ENCODE assay signal across 9 mouse cellular contexts in genomic region chr11:69513840-69514239, GRCm38 (mm10). TPM values are rescaled to one million over a fixed set of nuclear protein-coding genes. Genes with fewer than 3 reads are reported as not detected.
DNase-seq lines count a peak whose midpoint lies in the region; ATAC-seq and TF ChIP-seq lines count a peak whose summit lies in the region.
"Had no signal": no experiment of that assay in that cellular context is flagged by ENCODE, and none has a peak within 500 bp of the region (broad histone marks: within the 10 kb centered on the region; RNA-seq: fewer than 3 reads in every experiment).

No protein-coding gene starts in this region.

- 7% methylated on average over 6 of the region's 6 CpGs for WGBS in kidney, embryonic 15.5 days
- WGBS in small intestine, adult 2 months = 9% methylated on average over 6 of the region's 6 CpGs

- TF ChIP-seq CTCF in small intestine, adult 2 months (IDR thresholded peaks at IDR 0.05; ENCODE audit: extremely low read depth, insufficient read length, insufficient replicate concordance, low read depth, low read length) = 0 out of 2 replicates have a peak, but pooled peaks have one; percentile 19

- H3K4me1 ChIP-seq in kidney, embryonic 15.5 days = no peaks in the 10 kb centered on the region; the same call in 1 of the 2 replicates
- no peaks in the 10 kb centered on the region for H3K4me1 ChIP-seq in small intestine, adult 2 months (ENCODE audit: control insufficient read depth, insufficient read depth, insufficient read length, low read length)

- DNase-seq in kidney, adult 8-10 months = peak; percentile 20 to 41
- peak; percentile 87 for DNase-seq in NIH3T3 (ENCODE audit: low read depth)
- DNase-seq in cerebellum, postnatal 25 days = peak; percentile 57 to 79
- peak; percentile 68 for DNase-seq in gastrocnemius, postnatal 14 days
- DNase-seq in layer of hippocampus, postnatal 10 days (ENCODE audit: low spot score in 2 of 2) = peak; percentile 69 to 74
- peak; percentile 73 for DNase-seq in mesoderm, embryonic 11.5 days (ENCODE audit: low read depth, low spot score)

- no peak for ATAC-seq in kidney, embryonic 15.5 days (replicated peaks; ENCODE audit: low FRiP score)

- H3K4me2 ChIP-seq in kidney, embryonic 15.5 days = no peak overlapping the region
- H3K4me2 ChIP-seq: embryonic facial prominence, embryonic 13.5 days had no signal

- no peak overlapping the region for H3K9ac ChIP-seq in kidney, embryonic 15.5 days
- H3K9ac ChIP-seq: embryonic facial prominence, embryonic 13.5 days had no signal

- no peak overlapping the region for H3K27ac ChIP-seq in kidney, embryonic 15.5 days
- no peak overlapping the region for H3K27ac ChIP-seq in small intestine, adult 2 months (ENCODE audit: insufficient read depth, low read depth, low read length)
- H3K27ac ChIP-seq: embryonic facial prominence, embryonic 13.5 days had no signal

- no peak for TF ChIP-seq POLR2A in small intestine, adult 2 months (IDR thresholded peaks at IDR 0.05; ENCODE audit: low read depth, low read length)

- peaks cover 9% of the 10 kb centered on the region; the same call in 1 of the 2 replicates for H3K27me3 ChIP-seq in kidney, embryonic 15.5 days
- H3K27me3 ChIP-seq in small intestine, adult 2 months (ENCODE audit: control insufficient read depth, insufficient read depth, low read length) = no peaks in the 10 kb centered on the region
- H3K27me3 ChIP-seq: embryonic facial prominence, embryonic 13.5 days had no signal

- intact Hi-C loops in gastrocnemius, postnatal 14 days (cut with DNase I; ENCODE audit: low total_unique reads) = loop anchor here (5.0 to 10.0 kb wide), 3 partner anchors 77 to 252 kb away; no protein-coding TSS in a partner anchor

- no peak overlapping the region for H3K4me3 ChIP-seq in kidney, embryonic 15.5 days (replicated peaks)
- H3K4me3 ChIP-seq in small intestine, adult 2 months (ENCODE audit: low read depth, low read length) = no peak overlapping the region
- H3K4me3 ChIP-seq: embryonic facial prominence, embryonic 13.5 days had no signal

- H3K9me3 ChIP-seq in kidney, embryonic 15.5 days (replicated peaks) = no peaks in the 10 kb centered on the region
- H3K9me3 ChIP-seq: embryonic facial prominence, embryonic 13.5 days had no signal

- no peaks in the 10 kb centered on the region for H3K36me3 ChIP-seq in kidney, embryonic 15.5 days
- no peaks in the 10 kb centered on the region for H3K36me3 ChIP-seq in small intestine, adult 2 months (ENCODE audit: control insufficient read depth, insufficient read depth, low read length)
- H3K36me3 ChIP-seq: embryonic facial prominence, embryonic 13.5 days had no signal

RNA-seq across cellular contexts. Expression of gene Dnah2, which starts 35.1 kb away (rescaled TPM):
- 0.73 and 0.87 TPM in 2 replicates for polyA plus RNA-seq in kidney, embryonic 15.5 days (2015; fragmentation: Nextera tagmentation; extraction: Ambion mirVana)
- total RNA-seq in gastrocnemius, postnatal 14 days (2021) = under 1 TPM; 0.06 to 0.07 TPM
- total RNA-seq in layer of hippocampus, postnatal 10 days (2021) = 1 to 10 TPM; 8.0 to 8.6 TPM
- polyA plus RNA-seq in small intestine, adult 2 months (2012; rRNA removed) = 0.22 and 0.23 TPM in 2 replicates

RNA-seq across cellular contexts. Expression of gene Efnb3, which starts 46.2 kb away (rescaled TPM):
- polyA plus RNA-seq in kidney, embryonic 15.5 days (2015; fragmentation: Nextera tagmentation; extraction: Ambion mirVana) = 11.9 and 14.3 TPM in 2 replicates
- total RNA-seq in gastrocnemius, postnatal 14 days (2021) = 1 to 10 TPM in 1 of 2 experiments, under 1 TPM in 1; 0.71 to 1.3 TPM
- total RNA-seq in layer of hippocampus, postnatal 10 days (2021) = 100 to 1,000 TPM; 203 to 217 TPM
- 0.79 and 1.5 TPM in 2 replicates for polyA plus RNA-seq in small intestine, adult 2 months (2012; rRNA removed)

Comparison
In these comparisons a context has a peak if more than half of its experiments do, and no peak if none do; other contexts are left out.
1. DNase-seq: peak in every context shown above with its lines; median percentile 87 in NIH3T3; 73 in mesoderm, embryonic 11.5 days; 72 in layer of hippocampus, postnatal 10 days; 68 in cerebellum, postnatal 25 days; 68 in gastrocnemius, postnatal 14 days; 30 in kidney, adult 8-10 months.
2. RNA of gene Dnah2, which starts 35.1 kb away (total RNA-seq): 8.0 to 8.6 TPM in layer of hippocampus, postnatal 10 days; 0.06 to 0.07 TPM in gastrocnemius, postnatal 14 days; every median in the first group is over 4 times any median in the second.
3. RNA of gene Efnb3, which starts 46.2 kb away (total RNA-seq): 203 to 217 TPM in layer of hippocampus, postnatal 10 days; 0.71 to 1.3 TPM in gastrocnemius, postnatal 14 days; every median in the first group is over 10 times any median in the second.